Mouse (Mus musculus) lung, adult 2 months (tissue): ENCODE data around the gene Rab13. TPM values are rescaled to one million over a fixed set of nuclear protein-coding genes. Genes with fewer than 3 reads are reported as not detected.
"Not testable (repeated sequence)": the region's sequence is repeated elsewhere in the genome, so short reads cannot be mapped to it uniquely, and the experiment has no call there.

Experiments
- DNase-seq: peaks from one replicate; pipeline ENCODE4 v3.0.0; 2022
- H3K4me1 ChIP-seq: fragments of 200-500 bp; 2 replicates; pipeline ENCODE4 v1.6.1; 2011; ENCODE audit warnings: low read length; ENCODE audit not compliant: control insufficient read depth, insufficient read depth
- H3K4me3 ChIP-seq: fragments of 200-500 bp; replicated peaks from 2 replicates; pipeline ENCODE3; 2011; ENCODE audit warnings: low read depth, mild to moderate bottlenecking, control low read depth, low read length; ENCODE audit errors: extremely low read depth
- CTCF ChIP-seq: fragments of 200-500 bp; IDR thresholded peaks from 2 replicates; pipeline ENCODE4 v1.5.1; 2011; ENCODE audit warnings: mild to moderate bottlenecking, low read length, control low read depth; ENCODE audit not compliant: insufficient read depth
- POLR2A ChIP-seq: fragments of 200-500 bp; IDR thresholded peaks from 2 replicates; pipeline ENCODE4 v1.6.1; 2011; ENCODE audit warnings: low read depth, mild to moderate bottlenecking, control low read depth, low read length, borderline replicate concordance; ENCODE audit errors: extremely low read depth
- WGBS: fragments of 180-500 bp; shearing (Covaris S2); methylation state at CpG from one replicate; pipeline ENCODE4 v1.1.7; 2018; 5-methylcytosine and 5-hydroxymethylcytosine counted together
- polyA plus RNA-seq: library from polyadenylated mRNA; depleted of rRNA; stranded (reverse); fragments of >200 nt; gene quantifications from 2 replicates; pipeline ENCODE4 v1.2.3, GENCODE M21; 2012

The Rab13 gene
- polyA plus RNA-seq, 1 experiment = 5.8 TPM

DNA sequence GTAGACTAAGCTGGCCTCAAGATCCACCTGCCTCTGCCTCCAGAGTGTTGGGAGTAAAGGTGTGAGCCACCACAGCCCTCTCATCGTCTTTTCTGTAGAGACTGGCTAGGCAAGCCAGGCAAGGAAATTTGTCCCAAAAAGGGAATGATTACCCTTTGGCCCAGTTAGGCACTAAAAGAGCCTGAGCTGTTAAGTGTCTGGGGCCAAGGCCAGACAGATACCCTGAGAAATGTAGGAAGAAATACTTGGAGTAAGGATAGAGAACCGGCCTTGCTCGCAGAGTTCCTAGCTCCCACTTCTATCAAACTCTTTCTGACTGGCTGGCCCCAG lies 34.1 kb downstream of the Rab13 start:
- peak overlapping the region; percentile 72 for H3K4me3 ChIP-seq
- TF ChIP-seq POLR2A = no peak
- 3% methylated on average over 3 of the region's 3 CpGs for WGBS
- H3K4me1 ChIP-seq = peaks cover 6% of the 10 kb centered on the region
- DNase-seq = no peak

DNA sequence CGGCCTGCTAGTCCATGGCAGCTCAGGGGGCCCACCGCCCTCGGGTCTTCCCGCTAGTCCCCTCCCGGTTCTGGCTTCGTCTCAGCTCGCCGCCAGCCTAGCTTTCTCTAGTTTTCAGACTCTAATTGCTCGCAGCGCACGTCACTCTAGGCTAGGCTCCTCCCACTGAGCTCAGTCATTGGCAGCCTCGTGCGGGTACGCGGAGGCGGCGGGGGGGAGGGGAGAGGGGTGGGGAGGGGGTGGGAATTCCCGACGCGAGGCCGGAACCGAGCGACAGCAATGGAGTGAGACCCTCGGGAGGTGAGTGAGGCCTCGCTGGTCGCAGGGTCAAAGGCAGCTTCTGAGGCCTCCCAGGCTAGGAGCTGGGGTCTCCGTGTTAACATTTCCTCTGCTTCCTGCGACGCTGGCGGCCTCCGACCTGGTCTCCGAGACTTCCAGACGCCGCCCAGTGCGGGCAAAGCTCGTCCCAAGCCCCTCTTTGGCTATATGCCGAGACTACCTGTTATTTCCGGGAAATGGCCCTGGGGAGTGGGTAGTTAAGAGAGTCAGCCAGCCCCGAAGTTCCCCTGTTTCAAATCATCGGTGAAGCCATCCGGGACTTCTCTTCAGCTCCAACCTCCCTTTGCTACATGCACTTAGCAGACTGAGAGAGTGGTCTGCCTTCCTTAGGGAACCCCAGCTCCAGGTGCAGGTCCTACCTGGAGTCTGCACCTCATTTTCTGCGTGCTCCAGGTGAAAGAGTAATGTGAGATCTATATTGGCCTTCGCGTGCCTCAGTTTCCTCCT lies 34.7 kb downstream of the Rab13 start, which contains the start of gene Slc39a1:
Gene Slc39a1, plus strand, starts transcription at position 213 of the 786 bp plus-strand sequence.
- under 1% methylated on average over 44 of the region's 44 CpGs for WGBS
- H3K4me3 ChIP-seq = peak within 1 kb of the TSS; percentile 92
- peaks cover 4% of the 10 kb centered on the region for H3K4me1 ChIP-seq
- peak; percentile 91 for DNase-seq
- peak; percentile 53; the same call in 1 of the 2 replicates for TF ChIP-seq POLR2A
- no peak for TF ChIP-seq CTCF

DNA sequence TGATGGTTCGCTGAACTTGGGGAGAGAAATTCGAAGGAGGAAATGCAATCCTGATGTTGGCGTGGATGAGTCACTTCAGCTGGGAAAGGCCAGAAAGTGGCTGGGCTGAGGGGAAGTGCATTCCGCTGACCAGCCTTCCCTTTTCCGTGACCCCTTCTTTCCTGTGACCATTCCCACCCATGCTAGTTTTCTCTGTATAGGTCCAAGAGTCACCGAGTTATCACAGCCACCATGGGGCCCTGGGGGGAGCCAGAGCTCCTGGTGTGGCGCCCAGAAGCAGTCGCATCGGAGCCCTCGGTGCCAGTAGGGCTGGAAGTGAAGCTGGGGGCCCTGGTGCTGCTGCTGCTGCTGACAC lies 35.2 kb downstream of the Rab13 start:
- 1% methylated on average over 10 of the region's 10 CpGs for WGBS
- no peak for DNase-seq
- Histone ChIP-seq H3K4me1 (peaks cover 4% of the 10 kb centered on the region; the same call in 1 of the 2 replicates), H3K4me3 (peak overlapping the region; percentile 92)
- TF ChIP-seq POLR2A = no peak
- no peak for TF ChIP-seq CTCF

DNA sequence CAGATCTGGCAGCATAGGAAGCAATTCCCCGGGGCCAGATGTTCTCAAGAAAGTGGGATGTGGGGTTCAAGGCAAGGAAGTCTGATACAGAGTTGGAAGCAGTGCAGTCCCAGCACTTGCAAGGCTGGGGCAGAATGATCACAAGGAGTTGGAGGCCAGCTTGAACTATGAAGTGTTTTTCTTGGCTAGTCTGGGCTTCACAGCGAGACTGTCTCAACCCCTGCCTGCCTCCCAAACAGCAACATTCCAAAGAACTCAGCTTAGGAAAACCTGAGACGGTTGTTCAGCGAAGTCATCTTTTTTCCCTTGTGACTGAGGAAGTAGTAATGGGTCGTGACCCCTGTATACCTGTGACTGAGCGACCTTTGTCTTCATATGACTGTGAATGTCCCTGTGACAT lies 37.3 kb downstream of the Rab13 start:
- no peak for DNase-seq
- WGBS = 72% methylated on average over 6 of the region's 6 CpGs

DNA sequence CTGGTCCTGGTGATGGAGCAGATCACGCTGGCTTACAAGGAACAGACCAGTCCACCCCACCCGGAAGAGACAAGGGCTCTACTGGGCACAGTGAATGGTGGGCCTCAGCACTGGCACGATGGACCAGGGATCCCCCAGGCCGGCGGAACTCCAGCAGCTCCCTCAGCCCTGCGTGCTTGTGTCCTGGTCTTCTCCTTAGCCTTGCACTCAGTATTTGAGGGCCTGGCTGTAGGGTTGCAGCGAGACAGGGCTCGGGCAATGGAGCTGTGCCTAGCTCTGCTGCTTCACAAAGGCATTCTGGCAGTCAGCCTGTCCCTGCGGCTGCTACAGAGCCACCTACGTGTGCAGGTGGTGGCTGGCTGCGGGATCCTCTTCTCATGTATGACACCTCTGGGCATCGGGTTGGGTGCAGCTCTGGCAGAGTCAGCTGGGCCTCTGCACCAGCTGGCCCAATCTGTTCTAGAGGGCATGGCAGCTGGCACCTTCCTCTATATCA lies 38.3 kb downstream of the Rab13 start:
- not testable (repeated sequence) for H3K4me3 ChIP-seq, DNase-seq, H3K4me1 ChIP-seq
- WGBS = 96% methylated on average over 11 of the region's 12 CpGs

More for the DNA sequence above, 37.3 kb downstream of the Rab13 start:
- TF ChIP-seq CTCF = no peak
- no peak for TF ChIP-seq POLR2A
- Histone ChIP-seq H3K4me3 (no peak overlapping the region), H3K4me1 (peaks cover 8% of the 10 kb centered on the region)

DNA sequence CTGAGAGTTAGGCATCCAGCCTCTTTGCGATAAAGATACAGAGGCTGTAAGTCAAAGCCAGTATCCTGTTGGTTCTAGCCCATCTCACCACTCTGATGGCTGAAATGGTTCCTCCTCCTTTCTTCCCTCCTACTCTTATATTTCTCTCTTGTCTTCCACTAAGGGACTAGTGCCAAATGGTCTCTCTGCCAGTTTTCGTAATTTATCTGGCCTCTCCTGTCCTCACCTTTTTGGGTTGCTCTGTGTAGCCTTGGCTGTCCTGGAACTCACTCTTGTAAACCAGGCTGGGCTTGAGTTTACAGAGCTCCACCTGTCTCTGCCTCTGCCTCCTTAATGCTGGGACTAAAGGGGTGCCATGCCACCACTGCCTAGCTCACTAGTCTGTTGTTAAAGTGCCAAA lies 39.2 kb downstream of the Rab13 start:
- not testable (repeated sequence) for H3K4me3 ChIP-seq, DNase-seq, H3K4me1 ChIP-seq
- 80% methylated on average over 2 of the region's 2 CpGs for whole genome bisulfite sequencing

DNA sequence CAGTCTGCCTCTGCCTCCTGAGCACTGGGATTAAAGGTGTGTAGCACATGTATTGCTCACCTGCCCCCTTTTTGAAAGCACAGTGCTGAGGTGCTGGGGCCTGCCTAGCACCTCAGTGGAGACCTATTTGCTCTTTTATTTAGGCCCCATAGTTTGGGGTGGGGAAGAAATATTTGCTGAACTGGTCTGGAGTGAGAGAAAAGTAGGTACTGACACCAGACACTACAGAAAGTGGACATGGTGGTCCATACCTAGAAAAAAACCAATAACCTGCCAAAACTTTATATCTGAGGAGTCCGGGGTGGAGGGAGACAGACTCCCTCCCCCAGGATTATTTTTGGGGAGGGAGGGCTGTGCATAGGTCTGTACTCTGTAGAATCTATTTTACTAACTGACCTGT lies 39.7 kb downstream of the Rab13 start:
- H3K4me1 ChIP-seq, H3K4me3 ChIP-seq, DNase-seq: not testable (repeated sequence)
- 56% methylated on average over 1 of the region's 1 CpGs for WGBS

DNA sequence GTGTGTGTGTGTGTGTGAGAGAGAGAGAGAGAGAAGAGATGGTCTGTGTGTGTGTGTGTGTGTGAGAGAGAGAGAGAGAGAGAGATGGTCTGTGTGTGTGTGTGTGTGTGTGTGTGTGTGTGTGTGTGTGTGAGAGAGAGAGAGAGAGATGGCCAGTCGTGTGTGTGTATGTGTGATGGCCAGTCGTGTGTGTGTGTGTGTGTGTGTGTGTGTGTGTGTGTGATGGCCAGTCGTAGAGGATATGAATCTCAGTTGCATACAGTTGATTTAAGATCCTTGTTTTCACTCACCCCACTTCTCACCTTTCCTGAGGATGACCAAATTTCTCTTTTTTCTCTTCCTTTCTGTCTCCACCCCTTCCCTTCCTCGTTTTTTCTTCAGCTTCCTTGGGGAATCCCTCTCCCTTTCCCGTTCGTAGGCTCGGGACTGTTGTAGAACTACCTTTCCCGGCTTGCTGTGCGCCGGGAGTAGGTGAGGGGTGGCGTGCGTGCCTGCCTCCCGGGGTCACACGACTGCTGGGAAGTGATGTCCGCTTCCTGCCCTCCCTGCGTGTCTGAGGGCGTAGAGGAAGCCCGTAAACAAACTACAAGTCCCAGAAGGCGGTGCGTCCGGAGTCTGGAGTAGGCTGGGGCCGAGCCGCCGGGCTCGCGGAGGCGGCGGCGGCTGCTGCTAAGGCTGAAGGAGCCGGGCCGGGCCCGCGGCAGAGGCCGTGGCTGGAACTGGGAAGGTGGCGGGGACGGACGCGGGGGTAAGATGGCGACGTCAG lies 40.3 kb downstream of the Rab13 start, which contains the start of gene Crtc2:
Gene Crtc2, plus strand, starts transcription at position 511 of the 766 bp plus-strand sequence.
- peak within 1 kb of the TSS; percentile 91 for H3K4me3 ChIP-seq
- under 1% methylated on average over 40 of the region's 40 CpGs for WGBS
- TF ChIP-seq CTCF = no peak
- peak; percentile 29; the same call in 1 of the 2 replicates for TF ChIP-seq POLR2A
- H3K4me1 ChIP-seq = peaks cover 6% of the 10 kb centered on the region
- peak; percentile 87 for DNase-seq

DNA sequence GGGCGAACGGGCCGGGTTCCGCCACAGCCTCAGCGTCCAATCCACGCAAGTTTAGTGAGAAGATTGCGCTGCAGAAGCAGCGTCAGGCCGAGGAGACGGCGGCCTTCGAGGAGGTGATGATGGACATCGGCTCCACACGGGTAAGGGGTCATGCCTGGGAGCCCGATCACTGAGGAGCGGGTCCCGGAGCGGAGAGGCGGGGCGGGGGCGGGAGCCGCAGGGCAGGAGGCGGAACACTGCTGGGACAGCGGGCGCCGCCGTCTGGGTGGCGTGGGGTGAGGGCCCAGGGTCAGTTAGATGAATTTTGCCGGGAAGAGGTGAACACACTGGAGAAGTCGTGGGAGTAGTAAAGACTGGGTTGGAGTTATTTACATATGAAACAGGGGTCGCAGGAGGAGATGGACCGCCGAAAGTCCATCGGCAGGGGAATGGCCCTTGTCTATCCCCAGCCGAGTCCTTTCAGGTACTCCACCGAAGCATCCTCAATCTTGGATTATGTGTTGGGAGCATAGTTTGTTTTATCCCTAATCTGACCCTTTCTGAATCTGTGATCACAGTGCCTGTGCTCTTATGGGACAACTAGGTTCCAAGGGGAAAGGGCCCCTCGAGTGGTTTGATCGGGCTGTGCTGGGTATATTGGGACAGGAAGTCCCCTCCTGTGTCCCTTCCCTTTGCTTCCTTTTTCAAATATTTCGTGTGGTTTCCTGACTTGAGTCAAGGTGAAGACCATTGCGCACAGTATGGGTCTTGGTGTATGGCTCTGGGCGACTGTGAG lies 41.1 kb downstream of the Rab13 start:
- DNase-seq = no peak
- 1% methylated on average over 40 of the region's 41 CpGs for WGBS
- TF ChIP-seq POLR2A = no peak
- no peak for TF ChIP-seq CTCF
- Histone ChIP-seq H3K4me1 (peaks cover 4% of the 10 kb centered on the region), H3K4me3 (peak overlapping the region; percentile 91)
